Mouse (Mus musculus): ENCODE measurements at regions not wholly inside any gene's neighbourhood (a gene's known extent, or its start where the extent isn't known, plus 50 kb on each side); places are given as distances from the start of the nearest gene placed in this dataset.

GRCm38 (mm10) chr10:84104556-84104955, 335.8 kb downstream of the Nuak1 start:
- WGBS, result 76% methylated on average over 6 of the region's 6 CpGs
- no peaks in the 10 kb centered on the region for H3K9me3 ChIP-seq (ENCODE audit: control insufficient read depth, low read length)
- no peak overlapping the region for H3K27ac ChIP-seq (replicated peaks in 1 of 2; ENCODE audit: control insufficient read depth in 1 of 2, insufficient read depth in 1 of 2, low read depth in 2 of 2, low read length in 2 of 2)
- no peaks in the 10 kb centered on the region for H3K27me3 ChIP-seq (ENCODE audit: control insufficient read depth, insufficient read depth, low read length)
- H3K4me1 ChIP-seq (ENCODE audit: control insufficient read depth in 2 of 2, insufficient read depth in 2 of 2, low read length in 2 of 2), result 0 out of 4 replicates have a peak, but pooled peaks cover 2 to 3% of the 10 kb centered on the region in 2 experiments
- ATAC-seq (ENCODE audit: insufficient number of reproducible peaks, insufficient read depth, low FRiP score, low read depth), result no peak
- no peak overlapping the region for H3K9ac ChIP-seq (ENCODE audit: low read length)
- no peak overlapping the region for H3K4me3 ChIP-seq (ENCODE audit: control insufficient read depth in 1 of 2, insufficient read depth in 1 of 2, low read depth in 1 of 2, low read length in 2 of 2)
- no peaks in the 10 kb centered on the region for H3K36me3 ChIP-seq (ENCODE audit: control insufficient read depth, insufficient read depth, low read length)
- H3K4me2 ChIP-seq (ENCODE audit: low read length), result no peak overlapping the region

DNA sequence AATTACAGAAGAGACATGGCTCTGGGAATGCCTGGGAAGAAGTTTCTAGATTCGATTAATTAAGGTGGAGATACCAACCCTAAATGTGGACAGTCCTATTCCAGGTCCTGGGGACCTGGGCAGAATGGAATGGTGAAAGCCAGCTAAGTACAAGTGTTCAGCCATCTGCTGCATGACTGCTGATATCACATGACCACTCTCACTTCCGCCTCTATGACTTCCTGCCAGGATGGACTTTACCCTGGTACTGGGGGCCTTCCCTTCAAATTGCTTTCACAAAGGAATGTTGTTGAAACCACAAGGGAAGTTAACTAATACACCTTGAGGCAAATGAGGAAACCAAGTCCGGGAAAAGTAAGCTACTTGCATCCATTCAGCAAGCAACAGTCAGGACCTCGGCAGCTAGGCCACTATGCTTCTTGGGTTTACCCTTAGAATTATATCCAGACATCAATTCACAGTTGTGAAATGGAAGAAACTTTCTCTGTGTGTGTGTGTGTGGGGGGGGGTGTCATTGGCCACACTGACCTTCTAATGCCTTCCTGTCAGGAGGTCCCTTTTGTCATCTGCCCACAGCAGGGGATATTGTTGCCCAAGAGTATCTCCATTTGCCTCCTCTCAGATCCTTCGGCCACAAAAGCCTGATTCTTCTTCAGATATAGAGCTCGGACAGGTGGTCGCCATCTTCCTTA, 330.6 kb downstream of the Nuak1 start:
- Histone ChIP-seq H3K27ac (replicated peaks in 1 of 2; ENCODE audit: control insufficient read depth in 1 of 2, insufficient read depth in 1 of 2, low read depth in 2 of 2, low read length in 2 of 2) (no peak overlapping the region), H3K36me3 (ENCODE audit: control insufficient read depth, insufficient read depth, low read length) (no peaks in the 10 kb centered on the region), H3K9me3 (ENCODE audit: control insufficient read depth, low read length) (no peaks in the 10 kb centered on the region), H3K4me2 (ENCODE audit: low read length) (no peak overlapping the region), H3K4me3 (ENCODE audit: control insufficient read depth in 1 of 2, insufficient read depth in 1 of 2, low read depth in 1 of 2, low read length in 2 of 2) (no peak overlapping the region), H3K27me3 (ENCODE audit: control insufficient read depth, insufficient read depth, low read length) (no peaks in the 10 kb centered on the region), H3K4me1 (ENCODE audit: control insufficient read depth in 2 of 2, insufficient read depth in 2 of 2, low read length in 2 of 2) (no peaks in the 10 kb centered on the region; a peak in 1 of 4 replicates), H3K9ac (ENCODE audit: low read length) (no peak overlapping the region)
- WGBS, result 68% methylated on average over 7 of the region's 7 CpGs
- ATAC-seq (ENCODE audit: insufficient number of reproducible peaks, insufficient read depth, low FRiP score, low read depth), result no peak

DNA sequence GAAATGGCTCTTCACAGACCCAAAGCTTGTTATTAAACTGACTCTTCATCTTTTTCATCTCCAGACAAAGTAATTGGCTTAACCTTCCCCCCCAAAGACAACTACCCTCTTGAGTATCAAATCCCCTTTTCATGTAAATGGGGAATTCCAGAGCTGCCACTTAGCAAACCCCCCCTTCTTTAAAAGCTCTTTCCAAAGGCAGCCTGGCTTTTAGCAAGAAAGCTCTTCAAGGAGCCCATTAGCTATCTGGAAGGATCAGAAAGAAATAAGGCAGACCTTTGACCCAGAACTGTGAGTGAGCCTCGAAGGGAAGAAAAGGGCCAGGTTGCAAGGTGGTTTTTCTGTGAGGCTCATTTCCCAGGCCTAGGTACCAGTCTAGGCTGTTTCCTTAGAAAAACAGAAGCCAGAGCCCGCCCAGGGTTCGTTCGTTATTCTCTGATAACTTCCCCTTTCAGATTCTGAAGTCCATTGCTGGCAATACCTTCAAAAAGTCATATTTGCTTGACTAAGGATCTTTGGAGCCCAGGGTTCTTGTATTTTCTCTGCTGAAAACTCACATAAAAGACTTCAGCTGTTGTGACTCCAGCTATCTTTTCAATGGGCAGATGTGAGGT, 329.9 kb downstream of the Nuak1 start:
- Histone ChIP-seq H3K27me3 (ENCODE audit: control insufficient read depth, insufficient read depth, low read length) (no peaks in the 10 kb centered on the region), H3K27ac (replicated peaks in 1 of 2; ENCODE audit: control insufficient read depth in 1 of 2, insufficient read depth in 1 of 2, low read depth in 2 of 2, low read length in 2 of 2) (no peak overlapping the region), H3K4me2 (ENCODE audit: low read length) (no peak overlapping the region), H3K9me3 (ENCODE audit: control insufficient read depth, low read length) (no peaks in the 10 kb centered on the region), H3K4me3 (ENCODE audit: control insufficient read depth in 1 of 2, insufficient read depth in 1 of 2, low read depth in 1 of 2, low read length in 2 of 2) (no peak overlapping the region), H3K4me1 (ENCODE audit: control insufficient read depth in 2 of 2, insufficient read depth in 2 of 2, low read length in 2 of 2) (no peaks in the 10 kb centered on the region; a peak in 1 of 4 replicates), H3K9ac (ENCODE audit: low read length) (no peak overlapping the region), H3K36me3 (ENCODE audit: control insufficient read depth, insufficient read depth, low read length) (no peaks in the 10 kb centered on the region)
- ATAC-seq (ENCODE audit: insufficient number of reproducible peaks, insufficient read depth, low FRiP score, low read depth), result no peak
- WGBS, result 49% methylated on average over 4 of the region's 4 CpGs

GRCm38 (mm10) chr10:84111502-84111901, 328.9 kb downstream of the Nuak1 start:
- no peak for ATAC-seq (ENCODE audit: insufficient number of reproducible peaks, insufficient read depth, low FRiP score, low read depth)
- Histone ChIP-seq H3K27ac (replicated peaks in 1 of 2; ENCODE audit: control insufficient read depth in 1 of 2, insufficient read depth in 1 of 2, low read depth in 2 of 2, low read length in 2 of 2) (no peak overlapping the region), H3K36me3 (ENCODE audit: control insufficient read depth, insufficient read depth, low read length) (no peaks in the 10 kb centered on the region), H3K9me3 (ENCODE audit: control insufficient read depth, low read length) (no peaks in the 10 kb centered on the region), H3K4me1 (ENCODE audit: control insufficient read depth in 2 of 2, insufficient read depth in 2 of 2, low read length in 2 of 2) (no peaks in the 10 kb centered on the region; a peak in 1 of 4 replicates), H3K27me3 (ENCODE audit: control insufficient read depth, insufficient read depth, low read length) (no peaks in the 10 kb centered on the region), H3K4me2 (ENCODE audit: low read length) (no peak overlapping the region), H3K9ac (ENCODE audit: low read length) (no peak overlapping the region), H3K4me3 (ENCODE audit: control insufficient read depth in 1 of 2, insufficient read depth in 1 of 2, low read depth in 1 of 2, low read length in 2 of 2) (no peak overlapping the region)
- 42% methylated on average over 5 of the region's 5 CpGs for WGBS

GRCm38 (mm10) chr10:84111909-84112308, 328.5 kb downstream of the Nuak1 start:
- no peak overlapping the region for H3K9ac ChIP-seq (ENCODE audit: low read length)
- H3K36me3 ChIP-seq (ENCODE audit: control insufficient read depth, insufficient read depth, low read length), result no peaks in the 10 kb centered on the region
- no peak overlapping the region for H3K4me2 ChIP-seq (ENCODE audit: low read length)
- no peak overlapping the region for H3K4me3 ChIP-seq (ENCODE audit: control insufficient read depth in 1 of 2, insufficient read depth in 1 of 2, low read depth in 1 of 2, low read length in 2 of 2)
- H3K27ac ChIP-seq (replicated peaks in 1 of 2; ENCODE audit: control insufficient read depth in 1 of 2, insufficient read depth in 1 of 2, low read depth in 2 of 2, low read length in 2 of 2), result no peak overlapping the region
- H3K4me1 ChIP-seq (ENCODE audit: control insufficient read depth in 2 of 2, insufficient read depth in 2 of 2, low read length in 2 of 2), result no peaks in the 10 kb centered on the region; a peak in 1 of 4 replicates
- no peak for ATAC-seq (ENCODE audit: insufficient number of reproducible peaks, insufficient read depth, low FRiP score, low read depth)
- no peaks in the 10 kb centered on the region for H3K27me3 ChIP-seq (ENCODE audit: control insufficient read depth, insufficient read depth, low read length)
- 72% methylated on average over 5 of the region's 5 CpGs for WGBS
- H3K9me3 ChIP-seq (ENCODE audit: control insufficient read depth, low read length), result no peaks in the 10 kb centered on the region

DNA sequence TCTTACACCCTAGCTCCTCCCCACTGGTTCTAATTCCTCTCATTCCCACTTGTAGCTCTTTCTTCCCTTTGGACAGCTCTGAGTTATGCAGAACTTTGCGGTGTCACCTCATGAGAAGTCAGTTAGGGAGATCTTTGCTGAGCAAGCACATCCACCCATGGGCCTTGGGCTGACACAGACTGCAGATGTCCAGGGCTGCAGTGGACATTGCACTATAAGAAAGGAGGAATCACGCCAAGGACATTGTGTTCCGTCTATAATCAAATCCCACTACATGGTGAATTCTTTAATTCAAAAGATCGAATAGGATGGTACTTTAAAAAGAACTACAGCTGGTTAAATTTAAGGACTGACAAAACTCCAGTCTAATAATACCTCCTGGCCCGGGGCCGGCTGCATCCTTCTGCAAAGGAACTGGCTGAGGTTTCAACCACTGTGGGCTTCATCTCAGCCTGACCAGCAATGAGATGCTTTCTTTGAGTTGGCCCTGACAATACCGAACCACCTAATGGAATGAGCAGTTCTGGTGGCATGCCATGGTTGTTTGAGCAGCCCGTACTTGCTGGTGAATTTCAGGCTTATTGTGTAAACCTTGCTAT, 320.3 kb downstream of the Nuak1 start:
- Histone ChIP-seq H3K4me3 (ENCODE audit: control insufficient read depth in 1 of 2, insufficient read depth in 1 of 2, low read depth in 1 of 2, low read length in 2 of 2) (no peak overlapping the region), H3K36me3 (ENCODE audit: control insufficient read depth, insufficient read depth, low read length) (no peaks in the 10 kb centered on the region), H3K27me3 (ENCODE audit: control insufficient read depth, insufficient read depth, low read length) (no peaks in the 10 kb centered on the region), H3K9me3 (ENCODE audit: control insufficient read depth, low read length) (no peaks in the 10 kb centered on the region), H3K27ac (replicated peaks in 1 of 2; ENCODE audit: control insufficient read depth in 1 of 2, insufficient read depth in 1 of 2, low read depth in 2 of 2, low read length in 2 of 2) (no peak overlapping the region), H3K4me2 (ENCODE audit: low read length) (no peak overlapping the region), H3K4me1 (ENCODE audit: control insufficient read depth in 2 of 2, insufficient read depth in 2 of 2, low read length in 2 of 2) (no peaks in the 10 kb centered on the region), H3K9ac (ENCODE audit: low read length) (no peak overlapping the region)
- no peak for ATAC-seq (ENCODE audit: insufficient number of reproducible peaks, insufficient read depth, low FRiP score, low read depth)
- WGBS, result 81% methylated on average over 8 of the region's 8 CpGs

DNA sequence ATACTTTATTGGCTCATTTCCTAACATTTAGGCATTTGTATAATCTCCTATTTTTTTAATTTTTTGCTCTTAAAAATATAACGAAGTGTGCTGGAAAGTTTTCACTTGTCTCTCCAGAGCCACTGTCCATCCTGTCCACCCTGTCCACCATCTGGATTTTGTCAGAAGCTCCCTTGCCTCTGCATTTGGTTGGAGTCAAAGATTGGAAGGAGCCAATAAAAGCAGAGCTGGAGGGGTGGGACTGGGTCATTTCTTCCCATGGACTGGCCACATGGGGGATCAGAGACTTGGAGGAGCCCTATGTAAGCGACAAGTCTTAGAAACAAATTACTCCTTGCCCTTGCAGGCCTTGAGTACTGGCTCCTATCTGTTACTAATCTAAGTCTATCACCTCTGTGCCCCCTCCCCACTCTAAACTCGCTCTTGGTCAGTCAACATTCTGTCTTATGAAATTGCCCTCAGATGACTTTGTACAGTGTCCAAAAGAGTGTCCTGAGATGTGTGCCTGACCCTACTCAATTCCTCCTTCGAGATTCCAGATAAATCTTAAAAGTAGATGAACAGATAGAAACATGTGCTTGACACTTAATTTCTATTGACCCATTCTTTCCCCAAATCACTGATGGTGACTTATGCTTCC, 303.3 kb downstream of the Nuak1 start:
- no peak overlapping the region for H3K4me3 ChIP-seq (ENCODE audit: control insufficient read depth in 1 of 2, insufficient read depth in 1 of 2, low read depth in 1 of 2, low read length in 2 of 2)
- no peak for ATAC-seq (ENCODE audit: insufficient number of reproducible peaks, insufficient read depth, low FRiP score, low read depth)
- H3K27ac ChIP-seq (replicated peaks in 1 of 2; ENCODE audit: control insufficient read depth in 1 of 2, insufficient read depth in 1 of 2, low read depth in 2 of 2, low read length in 2 of 2), result no peak overlapping the region
- H3K36me3 ChIP-seq (ENCODE audit: control insufficient read depth, insufficient read depth, low read length), result no peaks in the 10 kb centered on the region
- H3K4me2 ChIP-seq (ENCODE audit: low read length), result no peak overlapping the region
- 68% methylated on average over 4 of the region's 4 CpGs for WGBS
- H3K4me1 ChIP-seq (ENCODE audit: control insufficient read depth in 2 of 2, insufficient read depth in 2 of 2, low read length in 2 of 2), result no peaks in the 10 kb centered on the region
- no peak overlapping the region for H3K9ac ChIP-seq (ENCODE audit: low read length)
- no peaks in the 10 kb centered on the region for H3K27me3 ChIP-seq (ENCODE audit: control insufficient read depth, insufficient read depth, low read length)
- H3K9me3 ChIP-seq (ENCODE audit: control insufficient read depth, low read length), result no peaks in the 10 kb centered on the region
